Mouse (Mus musculus) cerebellum, adult 2 months (tissue): ENCODE measurements around the gene St6gal2.

Experiments used
- CTCF ChIP-seq: fragments of 200-500 bp; IDR thresholded peaks from 2 replicates; pipeline ENCODE4 v1.5.1; 2011; ENCODE audit warnings: low read depth, mild to moderate bottlenecking, control low read depth, low read length, moderate library complexity, borderline replicate concordance; ENCODE audit not compliant: insufficient read depth
- POLR2A ChIP-seq: fragments of 200-500 bp; IDR thresholded peaks from 2 replicates; pipeline ENCODE4 v1.6.1; 2011; ENCODE audit warnings: low read length, control low read depth, borderline replicate concordance; ENCODE audit not compliant: insufficient read depth

DNA sequence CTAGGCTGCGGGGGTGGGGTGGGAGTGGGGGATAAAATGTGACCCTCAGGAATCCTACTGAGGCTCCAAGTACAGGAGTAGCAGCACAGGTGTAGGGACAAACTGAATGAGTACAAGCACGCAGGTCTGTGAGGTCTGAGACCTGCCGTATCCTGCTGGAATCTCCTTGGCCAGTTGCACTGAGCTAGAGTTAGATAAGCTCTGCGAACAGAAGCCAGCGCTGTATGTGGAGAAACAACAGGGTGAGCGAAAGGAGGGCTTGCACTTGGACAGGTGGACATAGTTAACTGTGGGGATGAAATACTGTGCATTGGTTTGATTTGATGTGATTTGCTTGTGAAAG, 974 bp downstream of the St6gal2 start:
- TF ChIP-seq POLR2A (no peak), CTCF (no peak)
